Mouse (Mus musculus) megakaryocyte, embryonic 14.5 days (primary cell): ENCODE data around the gene Hip1r. TPM values are rescaled to one million over a fixed set of nuclear protein-coding genes. Genes with fewer than 3 reads are reported as not detected.

Experiments
- H3K27me3 ChIP-seq: replicated peaks from 2 replicates; pipeline ENCODE3; 2012; ENCODE audit warnings: inconsistent platforms
- H3K36me3 ChIP-seq: replicated peaks from 2 replicates; pipeline ENCODE3; 2012; ENCODE audit warnings: low read length, inconsistent platforms, mixed read lengths
- H3K4me1 ChIP-seq: 2 replicates; pipeline ENCODE4 v1.6.1; 2012; ENCODE audit warnings: inconsistent platforms
- H3K4me3 ChIP-seq: replicated peaks from 2 replicates; pipeline ENCODE3; 2012; ENCODE audit warnings: moderate library complexity, mild to moderate bottlenecking, inconsistent platforms
- H3K9me3 ChIP-seq: 2 replicates; pipeline ENCODE4 v1.6.1; 2012; ENCODE audit warnings: inconsistent platforms
- FLI1 ChIP-seq: IDR thresholded peaks from 2 replicates; pipeline ENCODE4 v1.6.1; 2012; ENCODE audit warnings: low read length, inconsistent platforms, mixed read lengths
- GATA1 ChIP-seq: IDR thresholded peaks from 3 replicates; pipeline ENCODE4 v1.6.1; 2012; ENCODE audit warnings: mixed read lengths, low read length, inconsistent platforms, borderline replicate concordance
- polyA plus RNA-seq: library from polyadenylated mRNA; stranded (reverse); fragments of >175 nt; gene quantifications from 2 replicates; pipeline ENCODE4 v1.2.3, GENCODE M21; 2012; ENCODE audit warnings: low replicate concordance; ENCODE audit not compliant: insufficient read depth

The Hip1r gene
- polyA plus RNA-seq, 1 experiment = 11.0 TPM

GRCm38 (mm10) chr5:123969216-123969615 is 4.2 kb upstream of the Hip1r start:
- no peak overlapping the region for H3K4me3 ChIP-seq
- no peak for TF ChIP-seq GATA1
- TF ChIP-seq FLI1 = no peak
- peaks cover 18% of the 10 kb centered on the region for H3K4me1 ChIP-seq
- no peaks in the 10 kb centered on the region for H3K9me3 ChIP-seq
- no peaks in the 10 kb centered on the region for H3K36me3 ChIP-seq
- peaks cover 35% of the 10 kb centered on the region for H3K27me3 ChIP-seq

DNA sequence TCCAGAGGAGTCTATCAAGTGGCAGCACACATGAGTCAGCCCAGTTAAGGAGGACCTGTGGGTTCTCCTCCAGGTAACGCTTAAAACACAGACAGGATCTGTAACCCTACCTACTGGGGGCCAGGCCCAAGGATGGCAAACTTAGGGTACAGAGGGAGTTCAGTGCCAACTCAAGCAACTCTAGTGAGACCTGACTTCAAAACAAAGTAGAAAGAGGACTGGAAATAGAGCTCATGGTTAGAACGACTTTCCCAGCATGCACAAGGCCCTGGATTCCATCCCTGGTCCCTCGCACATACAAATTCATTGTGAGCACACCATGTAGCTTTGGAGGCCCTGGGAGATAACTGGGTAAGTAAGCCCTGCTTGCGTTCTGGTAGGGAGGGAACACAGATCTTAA is 2.9 kb upstream of the Hip1r start:
- no peaks in the 10 kb centered on the region for H3K36me3 ChIP-seq
- H3K4me3 ChIP-seq = no peak overlapping the region
- no peak for TF ChIP-seq GATA1
- TF ChIP-seq FLI1 = no peak
- H3K27me3 ChIP-seq = peaks cover 43% of the 10 kb centered on the region
- H3K4me1 ChIP-seq = peaks cover 25% of the 10 kb centered on the region
- no peaks in the 10 kb centered on the region for H3K9me3 ChIP-seq

DNA sequence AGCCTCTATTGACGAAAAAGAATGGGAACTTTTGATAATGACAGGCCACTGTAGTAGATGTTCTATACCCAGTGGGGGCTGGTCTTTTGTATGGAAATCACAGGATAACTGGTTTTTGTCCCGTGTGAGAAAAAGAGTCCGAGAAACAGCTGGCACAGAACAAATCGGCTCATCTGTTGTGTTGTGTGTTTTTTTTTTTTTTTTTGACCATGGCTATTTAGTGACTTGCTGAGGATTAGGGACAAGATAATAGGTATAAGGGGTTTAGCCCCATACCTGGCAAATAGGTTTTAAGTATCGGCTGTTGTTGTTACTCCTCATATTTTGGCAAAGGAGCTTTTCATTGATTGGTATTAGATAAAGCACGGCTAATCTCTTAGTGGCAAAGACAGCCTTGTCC is 975 bp upstream of the Hip1r start:
- Histone ChIP-seq H3K27me3 (peaks cover 60% of the 10 kb centered on the region), H3K4me3 (no peak overlapping the region), H3K36me3 (no peaks in the 10 kb centered on the region), H3K9me3 (no peaks in the 10 kb centered on the region), H3K4me1 (peaks cover 30% of the 10 kb centered on the region)
- TF ChIP-seq FLI1 (no peak), GATA1 (no peak)

DNA sequence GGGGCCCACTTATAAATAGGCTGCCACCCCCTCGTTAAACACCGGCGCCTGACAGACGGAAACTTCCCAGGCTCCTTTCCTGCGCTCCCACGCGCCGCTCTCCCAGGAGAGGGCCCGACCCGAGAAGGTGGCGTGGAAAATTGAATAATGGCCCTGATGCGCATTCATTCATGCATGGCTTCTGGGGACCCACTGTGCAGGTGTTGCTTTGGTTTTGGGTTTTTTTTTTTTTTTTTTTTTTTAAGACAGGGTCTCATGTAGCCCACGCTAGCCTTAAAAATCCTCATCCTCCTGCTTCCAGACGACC is 704 bp downstream of the Hip1r start:
- TF ChIP-seq FLI1 = no peak
- TF ChIP-seq GATA1 = no peak
- H3K36me3 ChIP-seq = no peaks in the 10 kb centered on the region
- no peaks in the 10 kb centered on the region for H3K9me3 ChIP-seq
- H3K27me3 ChIP-seq = peaks cover 70% of the 10 kb centered on the region
- peaks cover 32% of the 10 kb centered on the region for H3K4me1 ChIP-seq
- peak overlapping the region; percentile 92 for H3K4me3 ChIP-seq

DNA sequence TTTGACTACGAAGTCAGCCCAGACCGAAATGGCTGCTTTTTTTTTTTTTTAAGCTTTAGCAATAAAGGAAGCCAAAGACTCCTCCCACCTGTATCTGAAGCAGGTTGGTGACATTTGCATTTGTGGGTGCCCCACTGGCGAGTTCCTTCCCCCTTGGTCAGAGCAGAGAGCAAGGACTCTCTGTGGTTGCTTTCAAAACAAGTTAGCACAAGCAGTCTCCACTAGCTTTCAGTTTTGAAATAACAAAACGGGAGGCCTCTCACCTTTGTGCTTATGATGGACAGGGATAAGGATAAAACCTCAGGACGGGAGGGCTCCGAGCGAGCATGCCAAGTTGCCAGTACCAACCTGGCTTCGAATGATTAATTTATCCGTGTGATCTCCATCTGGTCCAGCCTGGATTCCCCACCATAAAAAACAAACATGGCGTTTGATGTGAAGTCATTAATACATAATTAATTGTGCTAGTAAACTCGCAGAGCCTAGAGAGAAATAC is 1.2 kb downstream of the Hip1r start:
- Histone ChIP-seq H3K27me3 (peaks cover 73% of the 10 kb centered on the region), H3K9me3 (no peaks in the 10 kb centered on the region), H3K4me3 (peak overlapping the region; percentile 92), H3K36me3 (no peaks in the 10 kb centered on the region), H3K4me1 (peaks cover 38% of the 10 kb centered on the region)
- no peak for TF ChIP-seq FLI1
- no peak for TF ChIP-seq GATA1

DNA sequence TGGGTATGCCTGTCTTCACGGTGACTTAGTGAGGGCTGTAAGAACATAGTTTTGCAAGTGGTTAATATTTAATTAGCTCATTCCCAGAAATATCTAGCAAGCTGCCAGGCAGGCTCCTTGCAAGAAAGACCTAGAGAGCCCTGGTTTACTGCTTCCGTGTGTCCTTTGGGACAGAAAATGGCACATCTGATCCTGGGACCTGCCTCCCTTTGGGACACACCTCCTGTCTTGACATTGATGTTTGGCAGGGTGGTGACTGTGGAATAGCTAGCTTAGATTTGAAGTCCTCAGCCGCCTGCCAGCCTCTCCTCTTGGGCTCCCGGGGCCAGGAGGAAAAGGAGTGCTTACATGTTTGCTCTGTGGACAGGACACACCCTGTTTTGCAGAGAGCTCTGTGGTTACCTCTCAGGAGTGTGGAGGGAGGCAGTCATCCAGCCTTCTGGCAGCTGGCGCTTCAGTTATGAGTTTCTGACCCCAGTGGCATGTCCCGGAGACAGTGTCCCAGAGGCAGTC is 2.3 kb downstream of the Hip1r start:
- no peaks in the 10 kb centered on the region for H3K36me3 ChIP-seq
- TF ChIP-seq GATA1 (no peak), FLI1 (no peak)
- peaks cover 48% of the 10 kb centered on the region for H3K4me1 ChIP-seq
- no peaks in the 10 kb centered on the region for H3K9me3 ChIP-seq
- peaks cover 70% of the 10 kb centered on the region for H3K27me3 ChIP-seq
- no peak overlapping the region for H3K4me3 ChIP-seq

GRCm38 (mm10) chr5:123977231-123977630 is 3.8 kb downstream of the Hip1r start:
- peaks cover 59% of the 10 kb centered on the region for H3K27me3 ChIP-seq
- no peak overlapping the region for H3K4me3 ChIP-seq
- no peaks in the 10 kb centered on the region for H3K36me3 ChIP-seq
- H3K9me3 ChIP-seq = no peaks in the 10 kb centered on the region
- TF ChIP-seq GATA1 (no peak), FLI1 (no peak)
- H3K4me1 ChIP-seq = peaks cover 52% of the 10 kb centered on the region

GRCm38 (mm10) chr5:123978131-123978530 is 4.7 kb downstream of the Hip1r start:
- H3K4me3 ChIP-seq = no peak overlapping the region
- peaks cover 51% of the 10 kb centered on the region for H3K4me1 ChIP-seq
- no peaks in the 10 kb centered on the region for H3K36me3 ChIP-seq
- peaks cover 52% of the 10 kb centered on the region for H3K27me3 ChIP-seq
- TF ChIP-seq FLI1 = no peak
- no peak for TF ChIP-seq GATA1
- H3K9me3 ChIP-seq = no peaks in the 10 kb centered on the region

DNA sequence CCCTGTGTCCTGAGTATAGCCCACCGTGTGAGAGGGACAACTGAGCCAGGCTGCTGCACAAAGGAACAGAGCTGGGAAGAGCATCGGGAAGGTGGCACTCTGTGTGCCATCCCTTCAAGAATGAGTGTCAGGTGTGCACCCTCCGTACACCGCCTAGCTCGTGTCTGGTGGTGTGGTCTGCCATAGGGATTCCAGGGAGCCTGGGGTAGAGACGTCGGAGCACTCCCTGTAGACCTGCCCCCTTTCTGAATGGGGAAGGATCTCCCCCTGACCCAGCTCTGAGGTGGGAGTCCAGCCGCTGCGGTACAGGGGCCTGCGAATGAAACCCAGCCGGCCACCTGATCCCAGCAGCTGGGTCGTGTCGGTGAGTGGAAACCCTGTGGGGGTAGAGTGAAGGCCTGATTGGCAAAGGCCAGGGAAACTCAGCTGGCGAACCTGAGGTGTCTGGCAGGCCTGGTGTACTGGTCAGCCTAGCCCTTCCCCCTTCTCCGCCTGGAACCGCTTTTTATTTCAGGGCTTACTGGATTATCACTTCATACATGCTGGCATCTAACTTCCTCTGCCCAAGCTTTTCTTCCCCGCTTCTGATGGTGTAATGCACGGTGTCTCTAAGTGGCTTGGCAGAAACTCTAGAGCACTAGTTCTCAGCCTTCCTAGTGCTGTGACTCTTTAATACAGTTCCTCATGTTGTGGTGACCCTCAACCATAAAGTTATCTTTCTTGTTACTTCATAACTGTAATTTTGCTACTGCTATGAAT is 6.0 kb downstream of the Hip1r start:
- H3K4me1 ChIP-seq = peaks cover 38% of the 10 kb centered on the region
- TF ChIP-seq GATA1 = no peak
- no peak for TF ChIP-seq FLI1
- no peak overlapping the region for H3K4me3 ChIP-seq
- H3K9me3 ChIP-seq = no peaks in the 10 kb centered on the region
- H3K27me3 ChIP-seq = peaks cover 49% of the 10 kb centered on the region
- H3K36me3 ChIP-seq = no peaks in the 10 kb centered on the region

DNA sequence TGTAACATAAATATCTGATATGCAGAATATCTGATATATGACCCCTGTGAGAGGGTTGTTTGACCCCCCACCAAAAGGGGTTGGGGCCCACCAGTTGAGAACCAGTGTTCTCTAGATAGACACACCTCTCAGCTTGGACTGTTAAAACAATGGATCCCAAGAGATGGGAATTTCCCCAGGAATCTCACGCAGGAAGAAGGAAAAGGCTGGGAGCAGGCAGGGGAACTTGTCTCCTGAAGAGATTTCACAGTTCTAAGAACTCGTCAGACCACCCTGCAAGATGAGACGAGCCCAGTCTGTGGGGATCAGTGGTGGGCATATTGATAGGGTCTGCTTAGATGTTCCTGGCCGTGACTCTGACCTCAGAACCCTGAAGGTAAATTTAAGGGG is 6.5 kb downstream of the Hip1r start:
- H3K4me1 ChIP-seq = peaks cover 34% of the 10 kb centered on the region
- H3K27me3 ChIP-seq = peaks cover 50% of the 10 kb centered on the region
- no peak for TF ChIP-seq GATA1
- no peak for TF ChIP-seq FLI1
- H3K4me3 ChIP-seq = no peak overlapping the region
- H3K36me3 ChIP-seq = no peaks in the 10 kb centered on the region
- no peaks in the 10 kb centered on the region for H3K9me3 ChIP-seq
